Mouse (Mus musculus): ENCODE measurements around the gene Slco4c1. TPM values are rescaled to one million over a fixed set of nuclear protein-coding genes. Genes with fewer than 3 reads are reported as not detected.

The Slco4c1 gene
- polyA plus RNA-seq, 2 experiments, result 0.30 to 0.83 TPM

DNA sequence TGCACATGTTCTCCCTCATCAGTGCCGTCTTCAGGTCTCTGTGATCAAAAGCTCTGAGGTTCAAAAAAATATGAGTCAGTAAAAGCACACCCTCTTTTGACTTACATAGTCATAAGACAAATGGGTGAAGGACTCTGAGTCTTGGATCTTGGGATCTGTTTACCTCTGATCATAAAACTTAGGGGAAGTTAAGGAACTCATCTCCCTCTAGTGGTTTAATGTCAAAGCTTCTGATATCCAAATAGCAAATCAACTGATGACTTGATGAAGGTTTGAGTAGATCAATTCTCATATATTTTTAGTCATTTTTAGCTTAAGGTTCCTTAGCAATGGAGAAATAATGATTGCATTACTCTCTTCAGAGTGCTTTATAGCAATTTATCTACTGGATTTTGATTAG is 82.7 kb downstream of the Slco4c1 start:
- TF ChIP-seq CTCF (IDR thresholded peaks at IDR 0.05; ENCODE audit: low read depth), result no peak
- WGBS (ENCODE audit: insufficient replicate concordance), result 59% methylated on average over 1 of the region's 1 CpGs
- no peak overlapping the region for H3K4me2 ChIP-seq (ENCODE audit: low read depth)
- H3K27ac ChIP-seq, result no peak overlapping the region
- H3K36me3 ChIP-seq (replicated peaks; ENCODE audit: control insufficient read depth, insufficient read depth, low read depth), result no peaks in the 10 kb centered on the region
- DNase-seq (ENCODE audit: low read depth in 3 of 3, low spot score in 3 of 3) (no peak), ATAC-seq (ENCODE audit: insufficient read depth) (no peak)
- no peaks in the 10 kb centered on the region for H3K27me3 ChIP-seq (ENCODE audit: control insufficient read depth, insufficient read depth, low read length)
- H3K9ac ChIP-seq (replicated peaks), result no peak overlapping the region
- no peaks in the 10 kb centered on the region for H3K9me3 ChIP-seq (ENCODE audit: control insufficient read depth, low read length)
- H3K4me3 ChIP-seq (ENCODE audit: insufficient read depth in 1 of 2, low read depth in 2 of 2, low read length in 2 of 2), result no peak overlapping the region
- no peaks in the 10 kb centered on the region for H3K4me1 ChIP-seq (replicated peaks; ENCODE audit: control insufficient read depth in 2 of 2, insufficient read depth in 2 of 2, low read length in 1 of 2)

DNA sequence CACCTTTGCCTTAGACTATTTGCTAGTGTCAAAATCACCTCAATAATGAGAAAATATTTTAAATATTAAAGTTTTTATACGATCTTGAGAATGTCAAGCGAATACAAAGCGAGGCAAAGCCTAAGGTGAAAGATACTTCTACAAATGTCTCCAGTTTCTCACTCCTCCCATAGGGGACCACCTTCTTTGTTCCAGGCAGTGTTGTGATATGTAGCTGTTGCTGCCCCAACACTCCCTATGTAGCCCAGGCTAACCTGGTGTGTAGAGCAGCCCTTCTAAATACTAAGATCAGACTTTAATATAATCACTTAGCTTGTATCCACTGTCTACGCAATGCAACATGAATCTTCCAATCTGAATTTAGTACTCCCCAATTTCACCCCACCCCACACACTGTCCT is 97.8 kb downstream of the Slco4c1 start:
- WGBS (ENCODE audit: insufficient replicate concordance), result 70% methylated on average over 4 of the region's 4 CpGs
- Histone ChIP-seq H3K27me3 (ENCODE audit: control insufficient read depth, insufficient read depth, low read length) (no peaks in the 10 kb centered on the region), H3K4me1 (replicated peaks; ENCODE audit: control insufficient read depth in 2 of 2, insufficient read depth in 2 of 2, low read length in 1 of 2) (no peaks in the 10 kb centered on the region), H3K36me3 (replicated peaks; ENCODE audit: control insufficient read depth, insufficient read depth, low read depth) (no peaks in the 10 kb centered on the region), H3K27ac (no peak overlapping the region), H3K4me2 (ENCODE audit: low read depth) (no peak overlapping the region), H3K9ac (replicated peaks) (no peak overlapping the region), H3K9me3 (ENCODE audit: control insufficient read depth, low read length) (no peaks in the 10 kb centered on the region), H3K4me3 (ENCODE audit: insufficient read depth in 1 of 2, low read depth in 2 of 2, low read length in 2 of 2) (no peak overlapping the region)
- DNase-seq (ENCODE audit: low read depth in 3 of 3, low spot score in 3 of 3), result no peak
- ATAC-seq (ENCODE audit: insufficient read depth), result no peak
- TF ChIP-seq CTCF (IDR thresholded peaks at IDR 0.05; ENCODE audit: low read depth) (no peak), EP300 (IDR thresholded peaks at IDR 0.05; ENCODE audit: low read depth) (no peak)

DNA sequence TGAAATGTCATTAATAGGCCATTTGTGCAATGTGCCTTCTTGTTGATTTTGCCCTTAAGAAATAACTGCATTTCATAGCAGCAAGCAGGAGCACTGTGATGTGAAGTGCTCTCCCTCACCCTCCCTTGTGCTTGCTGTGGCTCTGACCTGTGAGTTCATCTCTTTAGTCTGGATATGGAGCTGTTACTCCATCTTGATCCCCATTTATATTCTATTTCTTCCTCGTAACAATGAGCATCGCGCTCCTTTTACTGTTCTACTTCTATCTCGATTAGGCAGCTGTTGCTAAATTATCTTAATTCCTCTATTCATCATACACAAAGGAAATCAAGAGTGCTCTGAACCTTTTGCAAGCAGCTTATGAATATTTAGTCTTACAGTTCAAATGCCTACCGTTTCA is 98.3 kb downstream of the Slco4c1 start:
- Histone ChIP-seq H3K27ac (no peak overlapping the region), H3K4me1 (replicated peaks; ENCODE audit: control insufficient read depth in 2 of 2, insufficient read depth in 2 of 2, low read length in 1 of 2) (no peaks in the 10 kb centered on the region), H3K9ac (replicated peaks) (no peak overlapping the region), H3K4me3 (ENCODE audit: insufficient read depth in 1 of 2, low read depth in 2 of 2, low read length in 2 of 2) (no peak overlapping the region), H3K9me3 (ENCODE audit: control insufficient read depth, low read length) (no peaks in the 10 kb centered on the region), H3K27me3 (ENCODE audit: control insufficient read depth, insufficient read depth, low read length) (no peaks in the 10 kb centered on the region), H3K4me2 (ENCODE audit: low read depth) (no peak overlapping the region), H3K36me3 (replicated peaks; ENCODE audit: control insufficient read depth, insufficient read depth, low read depth) (no peaks in the 10 kb centered on the region)
- no peak for DNase-seq (ENCODE audit: low read depth in 3 of 3, low spot score in 3 of 3)
- WGBS (ENCODE audit: insufficient replicate concordance), result 70% methylated on average over 5 of the region's 5 CpGs
- ATAC-seq (ENCODE audit: insufficient read depth), result no peak
- no peak for TF ChIP-seq CTCF (IDR thresholded peaks at IDR 0.05; ENCODE audit: low read depth)
- TF ChIP-seq EP300 (IDR thresholded peaks at IDR 0.05; ENCODE audit: low read depth), result no peak

DNA sequence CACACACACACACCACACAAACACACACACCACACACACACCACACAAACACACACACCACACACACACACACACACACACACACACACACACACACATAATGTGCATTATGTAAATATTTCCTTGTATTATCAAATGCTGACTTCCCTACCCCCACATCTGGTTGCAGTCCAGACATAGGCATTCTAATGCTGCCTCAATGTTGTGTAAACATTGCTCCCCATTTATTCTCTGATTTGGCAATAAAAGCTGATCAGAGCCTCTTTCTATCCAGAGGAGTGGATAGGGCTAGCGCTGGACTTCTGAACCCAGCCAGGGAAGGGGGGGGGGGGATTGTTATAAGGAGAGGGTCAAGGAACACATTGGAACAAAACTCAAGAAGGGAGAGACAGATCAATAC is 101.7 kb downstream of the Slco4c1 start:
- no peaks in the 10 kb centered on the region for H3K9me3 ChIP-seq (ENCODE audit: control insufficient read depth, low read length)
- H3K4me1 ChIP-seq (replicated peaks; ENCODE audit: control insufficient read depth in 2 of 2, insufficient read depth in 2 of 2, low read length in 1 of 2), result no peaks in the 10 kb centered on the region
- ATAC-seq (ENCODE audit: insufficient read depth) (no peak), DNase-seq (ENCODE audit: low read depth in 3 of 3, low spot score in 3 of 3) (no peak)
- WGBS (ENCODE audit: insufficient replicate concordance), result 75% methylated on average over 1 of the region's 1 CpGs
- H3K4me3 ChIP-seq (ENCODE audit: insufficient read depth in 1 of 2, low read depth in 2 of 2, low read length in 2 of 2), result no peak overlapping the region
- no peaks in the 10 kb centered on the region for H3K36me3 ChIP-seq (replicated peaks; ENCODE audit: control insufficient read depth, insufficient read depth, low read depth)
- no peak overlapping the region for H3K9ac ChIP-seq (replicated peaks)
- H3K27me3 ChIP-seq (ENCODE audit: control insufficient read depth, insufficient read depth, low read length), result no peaks in the 10 kb centered on the region
- no peak overlapping the region for H3K4me2 ChIP-seq (ENCODE audit: low read depth)
- no peak for TF ChIP-seq EP300 (IDR thresholded peaks at IDR 0.05; ENCODE audit: low read depth)
- no peak for TF ChIP-seq CTCF (IDR thresholded peaks at IDR 0.05; ENCODE audit: low read depth)
- no peak overlapping the region for H3K27ac ChIP-seq

DNA sequence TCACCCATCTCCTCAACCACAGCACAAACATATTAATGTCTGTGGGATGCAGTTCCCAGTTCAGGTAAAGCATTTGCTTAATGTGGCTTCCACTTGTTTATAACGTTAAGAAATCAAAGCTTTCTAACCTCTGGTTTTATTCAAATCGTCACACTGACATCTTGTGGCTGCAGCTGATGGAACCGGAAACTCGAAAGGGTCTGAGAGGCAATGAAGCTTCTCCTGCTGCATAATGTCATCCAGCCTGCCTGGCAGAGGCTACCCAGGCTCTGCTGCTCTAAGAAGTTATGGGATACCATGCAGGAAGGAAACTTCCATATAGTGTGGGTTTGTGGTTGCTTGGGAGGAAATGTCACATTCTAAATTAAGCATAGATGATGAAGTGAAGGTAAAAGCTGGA is 103.7 kb downstream of the Slco4c1 start:
- under 1% methylated on average over 4 of the region's 4 CpGs for WGBS (ENCODE audit: insufficient replicate concordance)
- Histone ChIP-seq H3K27ac (no peak overlapping the region), H3K4me2 (ENCODE audit: low read depth) (no peak overlapping the region), H3K36me3 (replicated peaks; ENCODE audit: control insufficient read depth, insufficient read depth, low read depth) (no peaks in the 10 kb centered on the region), H3K27me3 (ENCODE audit: control insufficient read depth, insufficient read depth, low read length) (no peaks in the 10 kb centered on the region), H3K9ac (replicated peaks) (no peak overlapping the region), H3K4me1 (replicated peaks; ENCODE audit: control insufficient read depth in 2 of 2, insufficient read depth in 2 of 2, low read length in 1 of 2) (no peaks in the 10 kb centered on the region), H3K4me3 (ENCODE audit: insufficient read depth in 1 of 2, low read depth in 2 of 2, low read length in 2 of 2) (no peak overlapping the region), H3K9me3 (ENCODE audit: control insufficient read depth, low read length) (no peaks in the 10 kb centered on the region)
- ATAC-seq (ENCODE audit: insufficient read depth), result no peak
- TF ChIP-seq CTCF (IDR thresholded peaks at IDR 0.05; ENCODE audit: low read depth), result no peak
- no peak for TF ChIP-seq EP300 (IDR thresholded peaks at IDR 0.05; ENCODE audit: low read depth)
- DNase-seq (ENCODE audit: low read depth in 3 of 3, low spot score in 3 of 3), result no peak

DNA sequence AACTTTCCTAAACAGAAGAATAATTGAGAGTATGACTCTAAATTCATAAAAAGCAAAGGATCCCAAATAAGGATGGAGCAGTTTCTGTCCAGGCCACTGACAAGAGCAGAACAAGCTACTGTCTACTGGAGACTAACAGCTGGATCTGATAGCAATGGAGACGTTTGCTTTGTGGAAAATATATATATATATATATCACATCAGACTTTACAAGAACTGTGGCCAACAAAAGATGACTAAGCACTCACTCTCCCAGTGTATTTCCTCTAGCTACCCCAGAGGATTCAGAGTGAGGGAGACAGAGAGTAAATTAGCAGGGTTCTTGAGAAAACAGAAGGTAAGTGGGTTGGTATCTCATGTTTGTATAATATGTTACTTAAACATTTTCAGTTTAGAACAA is 105.4 kb downstream of the Slco4c1 start:
- ATAC-seq (ENCODE audit: insufficient read depth) (no peak), DNase-seq (ENCODE audit: low read depth in 3 of 3, low spot score in 3 of 3) (no peak)
- H3K27ac ChIP-seq, result no peak overlapping the region
- H3K27me3 ChIP-seq (ENCODE audit: control insufficient read depth, insufficient read depth, low read length), result no peaks in the 10 kb centered on the region
- TF ChIP-seq EP300 (IDR thresholded peaks at IDR 0.05; ENCODE audit: low read depth) (no peak), CTCF (IDR thresholded peaks at IDR 0.05; ENCODE audit: low read depth) (no peak)
- H3K36me3 ChIP-seq (replicated peaks; ENCODE audit: control insufficient read depth, insufficient read depth, low read depth), result no peaks in the 10 kb centered on the region
- 6% methylated on average over 1 of the region's 1 CpGs for WGBS (ENCODE audit: insufficient replicate concordance)
- H3K4me1 ChIP-seq (replicated peaks; ENCODE audit: control insufficient read depth in 2 of 2, insufficient read depth in 2 of 2, low read length in 1 of 2), result no peaks in the 10 kb centered on the region
- no peak overlapping the region for H3K4me3 ChIP-seq (ENCODE audit: insufficient read depth in 1 of 2, low read depth in 2 of 2, low read length in 2 of 2)
- no peaks in the 10 kb centered on the region for H3K9me3 ChIP-seq (ENCODE audit: control insufficient read depth, low read length)
- no peak overlapping the region for H3K9ac ChIP-seq (replicated peaks)
- no peak overlapping the region for H3K4me2 ChIP-seq (ENCODE audit: low read depth)
